Mouse (Mus musculus) ES-E14 (cell line): ENCODE measurements around the gene Med27.

Source experiments
- HCFC1 ChIP-seq: IDR thresholded peaks from 2 replicates; pipeline ENCODE4 v1.6.1; 2012; ENCODE audit warnings: low read length, inconsistent platforms, borderline replicate concordance; ENCODE audit not compliant: insufficient read depth
- ZNF384 ChIP-seq: IDR thresholded peaks from 2 replicates; pipeline ENCODE4 v1.6.1; 2012; ENCODE audit warnings: low read depth, low read length, inconsistent platforms

- TF ChIP-seq HCFC1 (no peak), ZNF384 (no peak)
These were observed 89.8 kb downstream of the Med27 start for GRCm38 (mm10) chr2:29436376-29436775.
